Mouse (Mus musculus): Measurements from ENCODE around the gene Sf3a2. TPM values are rescaled to one million over a fixed set of nuclear protein-coding genes. Genes with fewer than 3 reads are reported as not detected.

Sf3a2 gene
- polyA plus RNA-seq, 1 experiment from 2014 or later = 61.9 TPM

- peak overlapping the region; percentile 98 for H3K27ac ChIP-seq
- H3K4me2 ChIP-seq (ENCODE audit: low read length) = peak overlapping the region; percentile 92
- peak; percentile 72 for ATAC-seq (replicated peaks; ENCODE audit: low FRiP score, low read depth)
- H3K36me3 ChIP-seq (ENCODE audit: insufficient read depth, low read length) = peaks cover 35% of the 10 kb centered on the region
- H3K4me3 ChIP-seq (replicated peaks; ENCODE audit: low read depth, low read length) = peak overlapping the region; percentile 89
- no peaks in the 10 kb centered on the region for H3K9me3 ChIP-seq (replicated peaks; ENCODE audit: low read length)
- H3K4me1 ChIP-seq (replicated peaks; ENCODE audit: insufficient read depth, low read length) = peaks cover 5% of the 10 kb centered on the region
- no peak for TF ChIP-seq CTCF (IDR thresholded peaks at IDR 0.05; ENCODE audit: low read depth)
- H3K27me3 ChIP-seq (ENCODE audit: insufficient read depth, low read length) = no peaks in the 10 kb centered on the region
- WGBS = 2% methylated on average over 57 of the region's 59 CpGs
- DNase-seq (ENCODE audit: low spot score) = peak; percentile 84
- H3K9ac ChIP-seq (ENCODE audit: low read depth, low read length) = peak overlapping the region; percentile 97
These were observed 530 bp upstream of the Sf3a2 start for GRCm38 (mm10) chr10:80797186-80798149.

- no peaks in the 10 kb centered on the region for H3K27me3 ChIP-seq (ENCODE audit: insufficient read depth, low read length)
- TF ChIP-seq CTCF (IDR thresholded peaks at IDR 0.05; ENCODE audit: low read depth) = no peak
- H3K4me2 ChIP-seq (ENCODE audit: low read length) = peak overlapping the region; percentile 92
- H3K9me3 ChIP-seq (replicated peaks; ENCODE audit: low read length) = no peaks in the 10 kb centered on the region
- no peak for ATAC-seq (replicated peaks; ENCODE audit: low FRiP score, low read depth)
- H3K4me1 ChIP-seq (replicated peaks; ENCODE audit: insufficient read depth, low read length) = peaks cover 5% of the 10 kb centered on the region
- peak overlapping the region; percentile 89 for H3K4me3 ChIP-seq (replicated peaks; ENCODE audit: low read depth, low read length)
- under 1% methylated on average over 18 of the region's 18 CpGs for WGBS
- peaks cover 40% of the 10 kb centered on the region for H3K36me3 ChIP-seq (ENCODE audit: insufficient read depth, low read length)
- H3K9ac ChIP-seq (ENCODE audit: low read depth, low read length) = peak overlapping the region; percentile 97
- no peak for DNase-seq (ENCODE audit: low spot score)
- peak overlapping the region; percentile 98 for H3K27ac ChIP-seq
These were observed 1.1 kb downstream of the Sf3a2 start for GRCm38 (mm10) chr10:80799070-80799566.

- H3K4me1 ChIP-seq (replicated peaks; ENCODE audit: insufficient read depth, low read length) = peaks cover 12% of the 10 kb centered on the region; the same call in 1 of the 2 replicates
- no peak for DNase-seq (ENCODE audit: low spot score)
- ATAC-seq (replicated peaks; ENCODE audit: low FRiP score, low read depth) = no peak
- no peak overlapping the region for H3K4me3 ChIP-seq (replicated peaks; ENCODE audit: low read depth, low read length)
- TF ChIP-seq CTCF (IDR thresholded peaks at IDR 0.05; ENCODE audit: low read depth) = no peak
- H3K36me3 ChIP-seq (ENCODE audit: insufficient read depth, low read length) = peaks cover 33% of the 10 kb centered on the region
- H3K27ac ChIP-seq = no peak overlapping the region
- no peaks in the 10 kb centered on the region for H3K27me3 ChIP-seq (ENCODE audit: insufficient read depth, low read length)
- H3K4me2 ChIP-seq (ENCODE audit: low read length) = no peak overlapping the region
- no peaks in the 10 kb centered on the region for H3K9me3 ChIP-seq (replicated peaks; ENCODE audit: low read length)
- no peak overlapping the region for H3K9ac ChIP-seq (ENCODE audit: low read depth, low read length)
- 88% methylated on average over 10 of the region's 10 CpGs for WGBS
These were observed 4.4 kb downstream of the Sf3a2 start for GRCm38 (mm10) chr10:80802204-80802912.

GRCm38 (mm10) chr10:80802996-80803395 lies 5.0 kb downstream of the Sf3a2 start:
- no peak for ATAC-seq (replicated peaks; ENCODE audit: low FRiP score, low read depth)
- H3K9me3 ChIP-seq (replicated peaks; ENCODE audit: low read length) = no peaks in the 10 kb centered on the region
- H3K9ac ChIP-seq (ENCODE audit: low read depth, low read length) = no peak overlapping the region
- no peak overlapping the region for H3K4me3 ChIP-seq (replicated peaks; ENCODE audit: low read depth, low read length)
- H3K4me2 ChIP-seq (ENCODE audit: low read length) = no peak overlapping the region
- H3K4me1 ChIP-seq (replicated peaks; ENCODE audit: insufficient read depth, low read length) = peaks cover 18% of the 10 kb centered on the region; the same call in 1 of the 2 replicates
- peaks cover 33% of the 10 kb centered on the region for H3K36me3 ChIP-seq (ENCODE audit: insufficient read depth, low read length)
- no peaks in the 10 kb centered on the region for H3K27me3 ChIP-seq (ENCODE audit: insufficient read depth, low read length)
- no peak overlapping the region for H3K27ac ChIP-seq
- 78% methylated on average over 3 of the region's 3 CpGs for WGBS
- no peak for TF ChIP-seq CTCF (IDR thresholded peaks at IDR 0.05; ENCODE audit: low read depth)
- DNase-seq (ENCODE audit: low spot score) = no peak

GRCm38 (mm10) chr10:80804340-80804739 lies 6.3 kb downstream of the Sf3a2 start:
- 100% methylated on average over 2 of the region's 2 CpGs for WGBS
- Histone ChIP-seq H3K36me3 (ENCODE audit: insufficient read depth, low read length) (peaks cover 33% of the 10 kb centered on the region), H3K9ac (ENCODE audit: low read depth, low read length) (no peak overlapping the region), H3K4me1 (replicated peaks; ENCODE audit: insufficient read depth, low read length) (peaks cover 29% of the 10 kb centered on the region), H3K27me3 (ENCODE audit: insufficient read depth, low read length) (no peaks in the 10 kb centered on the region), H3K4me2 (ENCODE audit: low read length) (no peak overlapping the region), H3K4me3 (replicated peaks; ENCODE audit: low read depth, low read length) (no peak overlapping the region), H3K9me3 (replicated peaks; ENCODE audit: low read length) (no peaks in the 10 kb centered on the region), H3K27ac (no peak overlapping the region)
- no peak for TF ChIP-seq CTCF (IDR thresholded peaks at IDR 0.05; ENCODE audit: low read depth)
- DNase-seq (ENCODE audit: low spot score) (no peak), ATAC-seq (replicated peaks; ENCODE audit: low FRiP score, low read depth) (no peak)

GRCm38 (mm10) chr10:80804916-80805315 lies 6.9 kb downstream of the Sf3a2 start, which contains the start of gene Amh:
TSS of gene Amh (plus strand) at chr10:80805243.
- WGBS = 69% methylated on average over 6 of the region's 6 CpGs
- Histone ChIP-seq H3K4me1 (replicated peaks; ENCODE audit: insufficient read depth, low read length) (peaks cover 29% of the 10 kb centered on the region), H3K4me2 (ENCODE audit: low read length) (no peak within 1 kb of the TSS), H3K9me3 (replicated peaks; ENCODE audit: low read length) (no peaks in the 10 kb centered on the region), H3K4me3 (replicated peaks; ENCODE audit: low read depth, low read length) (no peak within 1 kb of the TSS), H3K27me3 (ENCODE audit: insufficient read depth, low read length) (no peaks in the 10 kb centered on the region), H3K27ac (no peak within 1 kb of the TSS), H3K36me3 (ENCODE audit: insufficient read depth, low read length) (peaks cover 33% of the 10 kb centered on the region), H3K9ac (ENCODE audit: low read depth, low read length) (no peak within 1 kb of the TSS)
- ATAC-seq (replicated peaks; ENCODE audit: low FRiP score, low read depth) (no peak), DNase-seq (ENCODE audit: low spot score) (no peak)
- TF ChIP-seq CTCF (IDR thresholded peaks at IDR 0.05; ENCODE audit: low read depth) = no peak
